Mouse (Mus musculus): ENCODE results near the gene Gm19684. TPM values are rescaled to one million over a fixed set of nuclear protein-coding genes. Genes with fewer than 3 reads are reported as not detected.
"Not testable (repeated sequence)": the region's sequence is repeated elsewhere in the genome, so short reads cannot be mapped to it uniquely, and the experiment has no call there.

The Gm19684 gene
- polyA plus RNA-seq, 1 experiment from 2014 or later: 0.11 TPM

DNA sequence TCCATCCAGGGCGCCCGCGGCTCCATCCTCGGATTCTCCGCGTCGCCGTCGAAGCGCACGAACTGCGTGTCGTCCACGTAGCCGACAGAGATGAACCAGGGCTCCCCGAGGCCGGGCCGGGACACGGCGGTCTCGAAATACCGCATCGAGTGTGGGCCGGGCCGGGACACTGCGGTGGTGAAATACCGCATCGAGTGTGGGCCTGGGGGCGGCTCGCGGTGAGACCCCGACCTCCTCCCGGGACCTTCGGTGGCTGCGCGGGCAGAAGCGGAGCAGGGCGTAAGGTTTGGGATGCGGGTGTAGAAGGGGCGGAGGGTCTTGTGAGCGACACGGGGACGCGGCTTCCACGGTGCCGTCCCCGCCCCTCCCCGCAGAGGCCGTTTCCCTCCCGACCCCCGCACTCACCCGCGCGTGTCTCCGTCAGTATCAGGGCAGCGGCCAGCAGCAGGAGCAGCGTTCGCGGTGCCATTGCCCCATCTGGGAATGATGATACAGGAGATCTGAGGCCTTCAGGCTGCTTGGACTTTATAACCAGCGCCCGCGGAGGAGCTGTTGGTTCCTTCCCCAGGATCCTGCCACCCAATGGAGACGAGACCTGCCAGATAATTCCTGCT lies 46.7 kb downstream of the Gm19684 start, which contains the start of gene Gm8909:
TSS of gene Gm8909 (minus strand) at position 499 of the 614 bp plus-strand sequence.
- Histone ChIP-seq H3K36me3 (no peaks in the 10 kb centered on the region), H3K27me3 (replicated peaks) (peaks cover 53% of the 10 kb centered on the region), H3K9ac (peak within 1 kb of the TSS; percentile 20; the same call in 1 of the 2 replicates), H3K9me3 (no peaks in the 10 kb centered on the region), H3K4me2 (replicated peaks) (peak within 1 kb of the TSS; percentile 66), H3K4me1 (replicated peaks) (0 out of 2 replicates have a peak, but pooled peaks cover 5% of the 10 kb centered on the region), H3K4me3 (replicated peaks) (peak within 1 kb of the TSS; percentile 44), H3K27ac (no peak within 1 kb of the TSS)
- peak; percentile 77 for ATAC-seq
- WGBS: 3% methylated on average over 57 of the region's 63 CpGs

DNA sequence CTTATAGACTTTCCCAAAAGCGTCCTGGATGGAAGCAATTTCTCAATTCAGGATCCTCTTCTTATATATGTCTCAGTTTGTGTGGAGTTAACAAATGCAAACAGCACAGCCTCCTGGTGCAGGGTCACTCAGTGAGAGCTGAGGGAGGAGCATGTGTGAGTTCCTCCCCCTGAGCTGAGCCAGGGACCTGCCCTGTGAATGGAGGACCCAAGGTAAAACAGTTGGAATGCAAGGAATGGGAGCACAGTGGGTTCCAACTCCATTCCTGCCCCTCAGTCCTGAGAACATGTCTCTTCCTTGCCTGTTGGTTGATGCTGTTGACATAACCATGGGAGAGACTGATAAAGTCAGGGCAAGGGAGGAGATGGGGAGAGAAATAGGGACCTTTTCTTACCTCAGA lies 47.6 kb downstream of the Gm19684 start:
- ATAC-seq; H3K9me3 ChIP-seq; H3K4me1 ChIP-seq (replicated peaks); H3K27ac ChIP-seq; H3K9ac ChIP-seq; H3K36me3 ChIP-seq; H3K4me3 ChIP-seq (replicated peaks); H3K4me2 ChIP-seq (replicated peaks): not testable (repeated sequence)
- WGBS: 67% methylated on average over 1 of the region's 1 CpGs
- H3K27me3 ChIP-seq (replicated peaks): peaks cover 43% of the 10 kb centered on the region

DNA sequence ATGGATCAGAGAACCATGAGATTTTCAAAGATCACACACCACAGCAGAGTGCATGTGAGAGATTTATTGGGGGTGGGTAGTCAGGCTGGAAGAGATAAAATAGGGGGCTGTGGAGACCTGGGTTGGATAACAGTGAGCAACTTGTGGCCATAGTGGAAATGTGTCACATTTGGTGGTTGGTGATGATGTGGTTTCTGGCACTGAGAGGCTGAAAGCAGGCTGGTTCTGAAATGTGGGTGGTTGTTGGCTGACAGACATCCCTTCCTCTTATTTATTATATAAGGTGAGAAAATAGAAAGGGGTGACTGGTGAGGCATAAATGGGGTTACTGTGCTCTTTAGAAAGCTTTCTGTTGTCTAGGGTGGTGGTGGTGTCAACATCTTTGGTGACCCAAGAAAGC lies 48.3 kb downstream of the Gm19684 start:
- no peak overlapping the region for H3K4me3 ChIP-seq (replicated peaks)
- no peak for ATAC-seq

DNA sequence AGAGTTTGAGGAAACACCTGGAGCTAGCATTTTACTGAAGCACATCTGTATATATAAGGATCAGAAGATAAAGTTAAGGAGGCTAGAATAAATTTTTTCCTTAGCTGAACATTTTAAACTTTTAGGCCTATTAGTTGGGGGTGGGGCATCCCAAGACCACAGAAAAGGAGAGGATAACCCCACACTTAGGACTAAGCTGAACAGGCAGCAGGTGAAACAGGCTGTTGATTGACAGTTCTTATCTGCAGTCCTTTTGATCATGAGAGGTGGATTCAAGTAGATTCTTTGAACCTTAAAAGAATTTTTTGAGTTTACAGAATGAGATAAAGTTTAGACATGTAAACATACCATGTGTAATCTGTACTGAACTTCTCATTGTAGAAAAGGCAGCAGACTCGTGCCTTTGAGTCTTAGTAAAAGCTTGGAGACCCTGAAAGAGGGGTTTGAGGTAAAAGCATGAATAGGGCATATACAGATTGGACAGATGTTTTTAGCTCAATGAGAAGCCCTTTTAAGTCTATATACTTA lies 48.9 kb downstream of the Gm19684 start:
- H3K4me1 ChIP-seq (replicated peaks): 0 out of 2 replicates have a peak, but pooled peaks cover 5% of the 10 kb centered on the region
- WGBS: 33% methylated on average over 1 of the region's 1 CpGs
- H3K4me3 ChIP-seq (replicated peaks): no peak overlapping the region
- no peaks in the 10 kb centered on the region for H3K36me3 ChIP-seq
- no peak for ATAC-seq
- peaks cover 34% of the 10 kb centered on the region for H3K27me3 ChIP-seq (replicated peaks)
- H3K9ac ChIP-seq: no peak overlapping the region
- no peaks in the 10 kb centered on the region for H3K9me3 ChIP-seq
- no peak overlapping the region for H3K4me2 ChIP-seq (replicated peaks)
- no peak overlapping the region for H3K27ac ChIP-seq

More for the DNA sequence above, 48.3 kb downstream of the Gm19684 start:
- Histone ChIP-seq H3K9ac (no peak overlapping the region), H3K4me2 (replicated peaks) (no peak overlapping the region), H3K27ac (no peak overlapping the region), H3K4me1 (replicated peaks) (0 out of 2 replicates have a peak, but pooled peaks cover 5% of the 10 kb centered on the region), H3K27me3 (replicated peaks) (peaks cover 40% of the 10 kb centered on the region), H3K9me3 (no peaks in the 10 kb centered on the region), H3K36me3 (no peaks in the 10 kb centered on the region)

DNA sequence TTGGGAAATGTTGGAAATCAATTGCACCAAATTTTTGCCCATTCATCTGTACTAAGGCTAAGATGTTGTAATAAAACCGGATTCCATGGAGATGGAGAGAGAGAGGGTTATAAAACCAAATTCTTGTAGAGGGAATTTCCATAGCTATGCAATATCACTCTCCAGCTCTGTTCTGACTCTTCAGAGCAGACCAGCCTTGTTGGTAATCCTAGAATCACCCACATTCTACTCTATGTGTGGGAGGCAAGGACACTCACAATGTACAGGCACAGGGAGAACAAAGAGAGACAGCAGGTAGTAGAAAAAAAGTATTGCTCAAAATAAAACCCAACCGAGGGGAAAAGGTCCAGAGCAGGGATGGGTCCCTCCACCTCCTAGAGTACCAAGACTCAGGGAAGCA lies 54.7 kb downstream of the Gm19684 start:
- not testable (repeated sequence) for H3K4me2 ChIP-seq (replicated peaks); H3K36me3 ChIP-seq; ATAC-seq; H3K4me1 ChIP-seq (replicated peaks); H3K9me3 ChIP-seq; H3K27me3 ChIP-seq (replicated peaks); H3K4me3 ChIP-seq (replicated peaks); H3K27ac ChIP-seq; H3K9ac ChIP-seq
- WGBS: no CpG with 5 or more reads among the region's 2 CpGs

DNA sequence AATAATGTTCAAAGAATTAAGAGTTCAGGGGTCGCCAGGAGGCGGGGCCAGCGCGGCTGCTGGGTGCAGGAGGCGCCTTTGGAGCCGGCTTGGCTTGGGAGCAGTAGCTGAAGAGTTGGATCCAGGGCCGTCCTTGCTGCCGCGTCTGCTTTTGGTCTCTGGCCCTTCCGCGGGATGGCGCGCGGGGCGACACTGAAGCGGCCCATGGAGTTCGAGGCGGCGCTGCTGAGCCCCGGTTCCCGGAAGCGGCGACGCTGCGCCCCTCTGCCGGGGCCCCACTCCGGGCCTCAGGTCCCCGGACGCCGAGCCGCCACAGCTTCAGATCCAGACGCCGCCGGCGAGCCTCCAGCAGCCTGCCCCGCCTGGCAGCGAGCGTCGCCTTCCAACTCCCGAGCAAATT lies 57.5 kb downstream of the Gm19684 start:
- H3K4me1 ChIP-seq (replicated peaks); H3K9me3 ChIP-seq; H3K27me3 ChIP-seq (replicated peaks); H3K27ac ChIP-seq; H3K36me3 ChIP-seq: not testable (repeated sequence)
- peak overlapping the region; percentile 76 for H3K4me2 ChIP-seq (replicated peaks)
- ATAC-seq: peak; percentile 86
- H3K9ac ChIP-seq: 0 out of 2 replicates have a peak overlapping the region, but pooled peaks have one; percentile 30
- peak overlapping the region; percentile 39 for H3K4me3 ChIP-seq (replicated peaks)
- under 1% methylated on average over 40 of the region's 40 CpGs for WGBS

Other genes with a start within 250 kb of the Gm19684 start
- gene Dhx16, start 241.9 kb upstream of the Gm19684 start, polyA plus RNA-seq (2015; fragmentation: Nextera tagmentation; extraction: Ambion mirVana): 43.1 and 44.2 TPM in 2 replicates
- gene 2310061I04Rik, start 224.2 kb upstream of the Gm19684 start, polyA plus RNA-seq (2015; fragmentation: Nextera tagmentation; extraction: Ambion mirVana): 25.5 and 31.9 TPM in 2 replicates
- 47.2 and 47.7 TPM in 2 replicates for gene Atat1, start 211.6 kb upstream of the Gm19684 start, polyA plus RNA-seq (2015; fragmentation: Nextera tagmentation; extraction: Ambion mirVana)
- gene Mrps18b, start 205.3 kb upstream of the Gm19684 start, polyA plus RNA-seq (2015; fragmentation: Nextera tagmentation; extraction: Ambion mirVana): 126 and 139 TPM in 2 replicates
- 32.4 and 32.9 TPM in 2 replicates for gene Ppp1r10, start 205.2 kb upstream of the Gm19684 start, polyA plus RNA-seq (2015; fragmentation: Nextera tagmentation; extraction: Ambion mirVana)
- 91.6 and 99.9 TPM in 2 replicates for gene Abcf1, start 151.9 kb upstream of the Gm19684 start, polyA plus RNA-seq (2015; fragmentation: Nextera tagmentation; extraction: Ambion mirVana)
- gene Gnl1, start 141.8 kb upstream of the Gm19684 start, polyA plus RNA-seq (2015; fragmentation: Nextera tagmentation; extraction: Ambion mirVana): 37.5 and 39.9 TPM in 2 replicates
- 24.5 and 25.7 TPM in 2 replicates for gene Prr3, start 141.4 kb upstream of the Gm19684 start, polyA plus RNA-seq (2015; fragmentation: Nextera tagmentation; extraction: Ambion mirVana)
- 2.0 and 2.8 TPM in 2 replicates for gene H2-T24, start 101.1 kb upstream of the Gm19684 start, polyA plus RNA-seq (2015; fragmentation: Nextera tagmentation; extraction: Ambion mirVana)
- gene H2-T23, start 88.8 kb upstream of the Gm19684 start, polyA plus RNA-seq (2015; fragmentation: Nextera tagmentation; extraction: Ambion mirVana): 9.3 and 14.2 TPM in 2 replicates
- 13.3 and 13.9 TPM in 2 replicates for gene H2-T22, start 78.9 kb upstream of the Gm19684 start, polyA plus RNA-seq (2015; fragmentation: Nextera tagmentation; extraction: Ambion mirVana)
- gene Gm6034, start 78.7 kb upstream of the Gm19684 start, polyA plus RNA-seq (2015; fragmentation: Nextera tagmentation; extraction: Ambion mirVana): 0.11 and 0.25 TPM in 2 replicates
- gene Gm11127, start 63.3 kb upstream of the Gm19684 start, polyA plus RNA-seq (2015; fragmentation: Nextera tagmentation; extraction: Ambion mirVana): 3.3 and 3.5 TPM in 2 replicates
- gene Gm7030, start 7.7 kb downstream of the Gm19684 start, polyA plus RNA-seq (2015; fragmentation: Nextera tagmentation; extraction: Ambion mirVana): 1.4 and 1.5 TPM in 2 replicates
- 1.2 and 2.2 TPM in 2 replicates for gene Gm8909, start 46.9 kb downstream of the Gm19684 start, polyA plus RNA-seq (2015; fragmentation: Nextera tagmentation; extraction: Ambion mirVana)
- 24.3 and 30.1 TPM in 2 replicates for gene H2-T3, start 68.6 kb downstream of the Gm19684 start, polyA plus RNA-seq (2015; fragmentation: Nextera tagmentation; extraction: Ambion mirVana)
- 124 and 141 TPM in 2 replicates for gene Rpp21, start 136.4 kb downstream of the Gm19684 start, polyA plus RNA-seq (2015; fragmentation: Nextera tagmentation; extraction: Ambion mirVana)
- 12.5 and 13.6 TPM in 2 replicates for gene Trim39, start 150.6 kb downstream of the Gm19684 start, polyA plus RNA-seq (2015; fragmentation: Nextera tagmentation; extraction: Ambion mirVana)
- gene H2-M10.2, start 164.8 kb downstream of the Gm19684 start, polyA plus RNA-seq (2015; fragmentation: Nextera tagmentation; extraction: Ambion mirVana): not detected in 2 replicates
- gene H2-M10.1, start 204.5 kb downstream of the Gm19684 start, polyA plus RNA-seq (2015; fragmentation: Nextera tagmentation; extraction: Ambion mirVana): not detected in 2 replicates
- gene H2-M10.3, start 246.7 kb downstream of the Gm19684 start, polyA plus RNA-seq (2015; fragmentation: Nextera tagmentation; extraction: Ambion mirVana): not detected in 2 replicates

Measured in intestine, embryonic 15.5 days (tissue).